Mouse (Mus musculus): ENCODE measurements at regions not wholly inside any gene's neighbourhood (a gene's known extent, or its start where the extent isn't known, plus 50 kb on each side); places are given as distances from the start of the nearest gene placed in this dataset.

- peak; percentile 67 for TF ChIP-seq ETS1 (conservative IDR thresholded peaks at IDR 0.05; ENCODE audit: low read depth, low read length)
- no peak for TF ChIP-seq MAFK (IDR thresholded peaks at IDR 0.05; ENCODE audit: insufficient replicate concordance, low read length)
- Histone ChIP-seq H3K4me1 (ENCODE audit: control insufficient read depth in 1 of 2, insufficient read depth in 2 of 2) (peaks cover 0 to 10% of the 10 kb centered on the region in 2 experiments; a peak in 1 of 4 replicates), H3K9ac (ENCODE audit: insufficient read depth, low read depth) (no peak overlapping the region), H3K79me2 (replicated peaks; ENCODE audit: control insufficient read depth, extremely low read depth, insufficient read depth, poor library complexity, severe bottlenecking) (no peaks in the 10 kb centered on the region), H3K9me3 (replicated peaks; ENCODE audit: low read length) (peaks cover 5% of the 10 kb centered on the region), H3K4me2 (ENCODE audit: insufficient read depth, low read depth, poor library complexity, severe bottlenecking) (no peak overlapping the region), H3K36me3 (replicated peaks in 1 of 2; ENCODE audit: control insufficient read depth in 1 of 2, insufficient read depth in 1 of 2, low read length in 1 of 2) (no peaks in the 10 kb centered on the region), H3K27ac (ENCODE audit: insufficient read depth, low read depth) (no peak overlapping the region), H3K27me3 (replicated peaks) (no peaks in the 10 kb centered on the region), H3K4me3 (replicated peaks in 1 of 3; ENCODE audit: low read depth in 2 of 3, low read length in 2 of 3, poor library complexity in 1 of 3) (no peak overlapping the region)
- in situ Hi-C loops (cut with MboI; ENCODE audit: low pct_ligation_motif_present, low pct_unique_long_range_greater_than_20kb, low sequenced_read_pairs) (no loop called here), dilution Hi-C loops (cut with MboI; ENCODE audit: extremely low pct_ligation_motif_present, extremely low pct_unique_long_range_greater_than_20kb, low sequenced_read_pairs) (no loop called here)
- DNase-seq (ENCODE audit: extremely low read depth): peak; percentile 49
These were observed 53.7 kb upstream of the Nt5e start for GRCm38 (mm10) chr9:88273304-88273703.

GRCm38 (mm10) chr9:88274040-88274439, 53.0 kb upstream of the Nt5e start:
- peaks cover 0 to 10% of the 10 kb centered on the region in 2 experiments; a peak in 1 of 4 replicates for H3K4me1 ChIP-seq (ENCODE audit: control insufficient read depth in 1 of 2, insufficient read depth in 2 of 2)
- no peak for DNase-seq (ENCODE audit: extremely low read depth)
- H3K79me2 ChIP-seq (replicated peaks; ENCODE audit: control insufficient read depth, extremely low read depth, insufficient read depth, poor library complexity, severe bottlenecking): no peaks in the 10 kb centered on the region
- H3K27me3 ChIP-seq (replicated peaks): no peaks in the 10 kb centered on the region
- dilution Hi-C loops (cut with MboI; ENCODE audit: extremely low pct_ligation_motif_present, extremely low pct_unique_long_range_greater_than_20kb, low sequenced_read_pairs): no loop called here
- H3K9ac ChIP-seq (ENCODE audit: insufficient read depth, low read depth): no peak overlapping the region
- TF ChIP-seq EP300 (IDR thresholded peaks at IDR 0.05; ENCODE audit: low read length) (no peak), ZMIZ1 (IDR thresholded peaks at IDR 0.05; ENCODE audit: low read depth, low read length) (no peak), JUND (conservative IDR thresholded peaks at IDR 0.05; ENCODE audit: low read depth, low read length) (no peak), MAZ (IDR thresholded peaks at IDR 0.05; ENCODE audit: low read depth, low read length) (no peak), TCF12 (IDR thresholded peaks at IDR 0.05; ENCODE audit: low read depth, low read length) (no peak), CHD2 (IDR thresholded peaks at IDR 0.05; ENCODE audit: low read length) (no peak), MXI1 (IDR thresholded peaks at IDR 0.05; ENCODE audit: low read depth, low read length) (no peak), ZC3H11A (IDR thresholded peaks at IDR 0.05; ENCODE audit: low read depth, low read length) (no peak), CHD1 (IDR thresholded peaks at IDR 0.05; ENCODE audit: low read depth, low read length) (no peak), ELF1 (IDR thresholded peaks at IDR 0.05; ENCODE audit: low read depth, low read length) (no peak), IRF4 (IDR thresholded peaks at IDR 0.05; ENCODE audit: low read depth, low read length) (no peak)
- no peak overlapping the region for H3K4me2 ChIP-seq (ENCODE audit: insufficient read depth, low read depth, poor library complexity, severe bottlenecking)
- H3K27ac ChIP-seq (ENCODE audit: insufficient read depth, low read depth): no peak overlapping the region
- H3K4me3 ChIP-seq (replicated peaks in 1 of 3; ENCODE audit: low read depth in 2 of 3, low read length in 2 of 3, poor library complexity in 1 of 3): no peak overlapping the region
- in situ Hi-C loops (cut with MboI; ENCODE audit: low pct_ligation_motif_present, low pct_unique_long_range_greater_than_20kb, low sequenced_read_pairs): no loop called here
- H3K9me3 ChIP-seq (replicated peaks; ENCODE audit: low read length): peaks cover 5% of the 10 kb centered on the region
- H3K36me3 ChIP-seq (replicated peaks in 1 of 2; ENCODE audit: control insufficient read depth in 1 of 2, insufficient read depth in 1 of 2, low read length in 1 of 2): no peaks in the 10 kb centered on the region

- in situ Hi-C loops (cut with MboI; ENCODE audit: low pct_ligation_motif_present, low pct_unique_long_range_greater_than_20kb, low sequenced_read_pairs): no loop called here
- TF ChIP-seq E2F4 (IDR thresholded peaks at IDR 0.05; ENCODE audit: insufficient replicate concordance, low read depth, low read length): no peak
- no peak for DNase-seq (ENCODE audit: extremely low read depth)
- Histone ChIP-seq H3K27ac (ENCODE audit: insufficient read depth, low read depth) (no peak overlapping the region), H3K4me1 (ENCODE audit: control insufficient read depth in 1 of 2, insufficient read depth in 2 of 2) (peaks cover 0 to 10% of the 10 kb centered on the region in 2 experiments; a peak in 1 of 4 replicates), H3K9me3 (replicated peaks; ENCODE audit: low read length) (peaks cover 5% of the 10 kb centered on the region), H3K36me3 (replicated peaks in 1 of 2; ENCODE audit: control insufficient read depth in 1 of 2, insufficient read depth in 1 of 2, low read length in 1 of 2) (no peaks in the 10 kb centered on the region), H3K79me2 (replicated peaks; ENCODE audit: control insufficient read depth, extremely low read depth, insufficient read depth, poor library complexity, severe bottlenecking) (no peaks in the 10 kb centered on the region), H3K4me2 (ENCODE audit: insufficient read depth, low read depth, poor library complexity, severe bottlenecking) (no peak overlapping the region), H3K4me3 (replicated peaks in 1 of 3; ENCODE audit: low read depth in 2 of 3, low read length in 2 of 3, poor library complexity in 1 of 3) (no peak overlapping the region), H3K27me3 (replicated peaks) (no peaks in the 10 kb centered on the region), H3K9ac (ENCODE audit: insufficient read depth, low read depth) (no peak overlapping the region)
- dilution Hi-C loops (cut with MboI; ENCODE audit: extremely low pct_ligation_motif_present, extremely low pct_unique_long_range_greater_than_20kb, low sequenced_read_pairs): no loop called here
These were observed 52.2 kb upstream of the Nt5e start for GRCm38 (mm10) chr9:88274681-88275336.
